Mouse (Mus musculus) leukemia stem cell, adult 10-12 weeks (primary cell): ENCODE data around the gene Mpst. TPM values are rescaled to one million over a fixed set of nuclear protein-coding genes. Genes with fewer than 3 reads are reported as not detected.

Experiments
- polyA plus RNA-seq: library from polyadenylated mRNA; stranded (reverse); fragments of >175 nt; gene quantifications from 2 replicates; pipeline ENCODE4 v1.2.3, GENCODE M21; 2012; ENCODE audit warnings: low replicate concordance

Gene Mpst
- 126 and 374 TPM in 2 replicates for polyA plus RNA-seq

DNA sequence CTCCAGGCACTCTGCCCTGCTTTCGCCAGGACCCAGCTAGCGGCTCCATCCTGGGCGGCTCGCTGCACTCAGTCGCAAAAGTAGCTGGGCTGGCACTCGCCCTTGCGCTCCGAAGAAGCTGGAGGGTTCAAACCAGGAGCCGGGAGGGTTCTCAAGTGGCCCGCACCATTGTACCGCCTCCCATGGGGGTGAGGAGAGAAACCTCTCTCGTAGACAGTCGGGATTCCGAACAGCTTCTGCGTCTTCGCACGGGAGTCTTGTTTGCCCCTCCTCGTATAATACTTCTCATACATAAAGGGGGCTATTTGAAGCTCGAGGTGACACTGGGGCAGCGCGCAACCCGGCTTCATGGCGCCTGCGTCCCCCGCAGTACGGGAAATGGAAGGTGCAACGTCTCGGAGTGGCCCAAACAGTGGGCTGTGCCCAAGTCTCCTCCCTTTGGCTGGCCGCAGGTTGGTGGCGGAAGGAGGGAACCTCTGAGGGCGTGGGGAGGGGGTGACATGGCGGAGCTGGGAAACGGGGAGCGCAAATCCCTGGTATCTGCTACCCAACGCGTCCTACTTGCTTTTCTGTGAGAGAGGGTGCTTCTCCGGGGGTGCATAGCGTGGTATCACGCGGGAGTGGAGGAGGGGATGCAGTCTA lies at the start of gene Mpst:
Gene Mpst, plus strand, starts transcription at position 124 of the 642 bp plus-strand sequence.

DNA sequence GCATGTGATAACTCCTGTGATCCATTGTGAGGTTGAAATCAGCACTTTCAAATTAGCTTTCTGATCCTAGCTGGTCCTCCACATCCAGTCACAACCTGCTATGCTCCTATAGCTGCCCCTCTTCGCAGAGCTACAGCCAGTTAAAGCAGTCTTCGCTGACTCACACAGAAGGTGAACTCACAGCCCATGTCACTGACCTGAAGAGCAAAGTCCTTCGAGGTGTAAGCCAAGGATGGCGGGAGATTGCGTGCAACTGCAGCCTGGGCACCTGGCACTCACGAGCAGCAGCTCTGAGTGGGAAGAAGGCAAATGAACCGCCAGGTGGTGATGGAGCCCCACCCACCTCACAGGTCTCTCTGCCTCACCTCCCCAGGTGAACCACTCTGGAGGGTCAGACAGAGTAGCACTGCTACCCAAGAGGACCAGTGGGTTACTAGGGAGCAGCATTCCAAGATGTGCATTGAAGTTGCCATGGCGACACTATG lies 10.7 kb upstream of the Mpst start, which contains the start of gene Tex33:
Gene Tex33, minus strand, starts transcription at position 435 of the 485 bp plus-strand sequence.

DNA sequence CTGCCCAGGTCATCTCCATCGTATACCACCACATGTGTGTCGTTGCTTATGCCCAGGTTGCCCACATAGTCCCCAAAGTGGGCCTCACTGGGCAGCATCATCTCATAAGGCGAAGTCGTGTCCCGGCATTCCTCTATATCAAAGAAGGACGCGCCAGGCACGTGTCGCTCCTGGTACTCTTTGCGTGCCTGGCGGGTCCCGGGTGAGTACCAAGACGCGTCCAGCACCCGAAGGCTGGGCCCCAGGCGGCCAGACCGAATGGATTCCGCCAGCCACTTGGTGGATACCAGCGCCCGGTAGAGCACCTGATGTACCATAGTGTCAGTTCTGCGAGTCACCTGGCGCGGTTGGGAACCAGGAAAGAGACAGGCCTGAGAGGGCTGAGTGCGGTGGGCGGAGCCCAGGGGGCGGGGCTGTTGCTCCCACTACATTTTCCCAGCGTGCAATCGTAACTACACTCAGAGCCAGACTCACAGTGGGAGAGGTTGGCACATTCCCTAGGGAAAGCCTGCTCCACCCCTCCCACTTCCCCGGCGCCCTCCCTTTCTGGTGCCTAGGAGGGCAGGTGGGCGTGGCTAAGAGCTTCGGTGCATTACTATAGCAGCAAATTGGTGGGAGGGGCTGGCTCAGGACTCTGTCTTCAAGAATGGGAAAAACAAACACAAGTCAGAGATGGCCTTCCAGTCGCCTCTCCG lies 552 bp upstream of the Mpst start, which contains the start of gene Tst:
Gene Tst, minus strand, starts transcription at position 391 of the 695 bp plus-strand sequence.

DNA sequence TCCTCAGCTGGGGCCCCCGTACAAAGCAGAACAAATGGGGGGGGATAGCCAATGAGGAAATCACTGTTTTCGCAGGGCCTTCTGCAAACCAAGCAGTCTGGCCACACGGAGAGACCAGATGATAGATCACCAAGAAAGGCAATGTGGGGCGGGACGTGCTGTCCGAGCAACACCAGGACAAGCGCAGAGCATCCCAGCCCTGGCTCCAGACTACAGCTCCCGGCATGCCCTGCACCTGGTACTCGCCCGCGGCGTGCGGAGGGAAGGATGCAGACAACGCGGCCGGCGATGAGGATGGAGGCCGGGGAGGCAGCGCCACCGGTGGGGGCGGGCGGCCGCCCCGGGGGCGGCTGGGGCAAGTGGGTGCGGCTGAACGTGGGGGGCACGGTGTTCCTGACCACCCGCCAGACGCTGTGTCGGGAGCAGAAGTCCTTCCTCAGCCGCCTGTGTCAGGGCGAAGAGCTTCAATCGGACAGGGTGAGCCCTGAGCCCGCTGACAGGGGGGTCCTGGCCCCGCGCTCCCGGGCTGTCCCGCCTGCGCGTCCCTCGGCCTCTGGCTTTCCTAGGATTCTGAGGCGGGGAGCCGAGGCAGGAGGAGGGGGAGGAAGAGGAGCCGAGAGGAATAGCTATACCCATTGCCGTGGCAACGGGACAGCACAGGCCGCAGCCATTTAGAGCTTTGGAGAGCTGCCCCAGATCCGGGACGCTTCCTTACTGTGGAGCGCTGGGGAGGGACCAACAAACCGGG lies 22.3 kb downstream of the Mpst start, which contains the start of gene Kctd17:
Gene Kctd17, plus strand, starts transcription at position 174 of the 748 bp plus-strand sequence.

Other genes starting within 250 kb of the Mpst start
- gene Ift27, start 232.3 kb upstream of the Mpst start, polyA plus RNA-seq = 116 and 190 TPM in 2 replicates
- not detected in 2 replicates for gene Pvalb, start 200.0 kb upstream of the Mpst start, polyA plus RNA-seq
- 9.5 and 9.8 TPM in 2 replicates for gene Ncf4, start 161.6 kb upstream of the Mpst start, polyA plus RNA-seq
- 14.7 and 20.1 TPM in 2 replicates for gene Csf2rb2, start 100.7 kb upstream of the Mpst start, polyA plus RNA-seq
- 26.4 and 33.1 TPM in 2 replicates for gene Csf2rb, start 80.7 kb upstream of the Mpst start, polyA plus RNA-seq
- not detected in 2 replicates for gene Tex33, start 10.5 kb upstream of the Mpst start, polyA plus RNA-seq
- gene Tst, start 509 bp upstream of the Mpst start, polyA plus RNA-seq = 7.0 and 16.7 TPM in 2 replicates
- 71.1 and 80.6 TPM in 2 replicates for gene Kctd17, start 22.1 kb downstream of the Mpst start, polyA plus RNA-seq
- gene Tmprss6, start 62.2 kb downstream of the Mpst start, polyA plus RNA-seq = 0.07 TPM in 1 of 2 replicates, not detected in the other
- gene Il2rb, start 88.9 kb downstream of the Mpst start, polyA plus RNA-seq = 14.9 and 21.2 TPM in 2 replicates
- gene C1qtnf6, start 125.0 kb downstream of the Mpst start, polyA plus RNA-seq = 0.86 and 2.7 TPM in 2 replicates
- not detected in 2 replicates for gene Sstr3, start 138.3 kb downstream of the Mpst start, polyA plus RNA-seq
- gene Rac2, start 166.4 kb downstream of the Mpst start, polyA plus RNA-seq = 69.9 and 406 TPM in 2 replicates
- 15.9 and 22.1 TPM in 2 replicates for gene Cyth4, start 190.6 kb downstream of the Mpst start, polyA plus RNA-seq